Mouse (Mus musculus): Measurements from ENCODE around the gene Slc17a6.
"Not testable (repeated sequence)": the region's sequence is repeated elsewhere in the genome, so short reads cannot be mapped to it uniquely, and the experiment has no call there.

Gene Slc17a6

GRCm38 (mm10) chr7:51693539-51694217 is 71.9 kb downstream of the Slc17a6 start:
- DNase-seq (ENCODE audit: low read depth), result no peak

DNA sequence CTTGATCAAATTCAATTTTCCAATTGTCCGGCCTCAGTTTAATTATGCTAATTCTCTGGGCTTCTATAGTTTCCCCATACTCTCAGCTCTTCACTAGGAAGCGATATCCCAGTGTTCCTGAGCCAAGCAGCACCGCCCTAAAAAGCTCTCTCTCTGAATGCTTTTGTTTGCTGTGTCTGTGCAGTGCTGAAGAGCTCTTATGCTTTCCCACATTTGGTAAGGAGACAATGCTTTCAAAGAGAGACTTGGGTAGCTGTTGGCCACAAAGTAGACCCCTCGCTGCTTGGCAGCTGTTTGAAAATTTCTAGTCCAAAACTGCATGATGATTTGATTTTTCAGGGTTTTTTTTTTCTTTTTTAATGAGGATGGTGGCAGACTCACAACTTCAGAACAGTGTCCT is 72.6 kb downstream of the Slc17a6 start:
- no peak for DNase-seq (ENCODE audit: low read depth)

DNA sequence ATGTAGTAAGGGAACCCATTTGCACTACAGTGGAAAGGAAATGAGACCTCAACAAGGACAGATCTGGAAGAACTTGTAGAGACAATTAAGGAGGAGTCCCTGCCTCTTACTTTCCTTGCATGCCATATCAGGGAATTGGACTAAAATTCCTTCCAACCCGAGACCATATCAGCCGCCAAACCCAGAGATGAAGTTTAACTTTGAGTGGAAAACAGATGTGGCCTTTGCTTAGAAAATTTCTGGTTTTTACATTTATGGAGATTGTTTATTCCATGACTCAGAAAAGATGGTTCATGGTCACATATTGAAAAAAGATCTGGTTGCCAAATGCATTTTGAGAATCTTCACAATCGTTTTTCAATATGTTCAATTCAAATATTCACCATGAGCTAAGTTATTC is 87.7 kb downstream of the Slc17a6 start:
- no peak for DNase-seq (ENCODE audit: low read depth)

DNA sequence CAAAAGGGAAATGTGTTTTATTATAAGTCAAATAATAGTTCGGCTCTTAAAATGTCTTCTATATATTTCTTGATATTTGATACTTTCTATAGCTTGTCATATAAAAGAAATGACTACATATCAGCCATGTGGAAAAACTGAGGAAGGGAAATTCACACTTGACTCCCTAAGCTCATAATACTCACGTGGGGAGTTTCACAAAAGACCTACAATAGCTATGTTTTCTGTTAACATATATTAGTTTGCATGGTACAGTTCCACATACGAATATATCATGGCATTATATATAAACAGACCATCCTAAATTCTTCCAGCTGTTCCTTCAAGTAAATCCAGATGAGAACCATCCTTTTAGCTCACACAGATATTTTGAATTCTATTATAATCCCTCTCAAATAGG is 88.5 kb downstream of the Slc17a6 start:
- not testable (repeated sequence) for DNase-seq (ENCODE audit: low read depth)

DNA sequence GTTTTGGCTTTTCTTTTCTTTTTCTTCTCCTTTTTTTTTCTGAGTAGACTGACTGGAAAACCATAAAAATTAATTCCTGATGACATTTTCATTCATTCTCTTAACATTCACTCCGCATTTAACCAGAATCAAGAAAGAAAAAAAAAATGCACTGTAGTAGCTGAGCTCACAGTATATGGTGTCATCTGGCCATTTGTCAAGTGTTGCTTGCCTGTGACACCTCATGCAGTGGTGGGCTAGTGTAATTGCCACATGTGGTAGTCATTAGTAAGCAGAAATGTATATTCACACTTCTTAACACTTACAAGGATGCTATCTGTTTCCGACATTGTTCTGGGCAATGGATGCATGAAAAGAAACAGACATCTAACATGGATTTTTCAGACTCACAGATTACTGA is 94.0 kb downstream of the Slc17a6 start:
- no peak for DNase-seq (ENCODE audit: low read depth)

Data from induced T-regulatory cell, adult 2 months (primary cell).